Mouse (Mus musculus): Measurements from ENCODE around the gene Lmod2. TPM values are rescaled to one million over a fixed set of nuclear protein-coding genes. Genes with fewer than 3 reads are reported as not detected.

Gene Lmod2
- polyA plus RNA-seq, 1 experiment = not detected

GRCm38 (mm10) chr6:24647103-24647691, 49.6 kb downstream of the Lmod2 start:
- TF ChIP-seq CTCF (IDR thresholded peaks at IDR 0.05; ENCODE audit: extremely low read depth, insufficient read depth, low read length) (no peak), POLR2A (IDR thresholded peaks at IDR 0.05; ENCODE audit: extremely low read depth, insufficient read depth, low read length) (no peak)
- Histone ChIP-seq H3K4me1 (ENCODE audit: control insufficient read depth, insufficient read depth, low read length) (peaks cover 5% of the 10 kb centered on the region), H3K4me3 (ENCODE audit: insufficient read depth, low read length) (no peak overlapping the region), H3K27ac (ENCODE audit: insufficient read depth, low read length) (no peak overlapping the region)

- Histone ChIP-seq H3K27ac (ENCODE audit: insufficient read depth, low read length) (no peak overlapping the region), H3K4me1 (ENCODE audit: control insufficient read depth, insufficient read depth, low read length) (peaks cover 5% of the 10 kb centered on the region), H3K4me3 (ENCODE audit: insufficient read depth, low read length) (no peak overlapping the region)
- no peak for TF ChIP-seq CTCF (IDR thresholded peaks at IDR 0.05; ENCODE audit: extremely low read depth, insufficient read depth, low read length)
- no peak for TF ChIP-seq POLR2A (IDR thresholded peaks at IDR 0.05; ENCODE audit: extremely low read depth, insufficient read depth, low read length)
Measured at GRCm38 (mm10) chr6:24648403-24648802, 50.8 kb downstream of the Lmod2 start.

GRCm38 (mm10) chr6:24650719-24651118, 53.2 kb downstream of the Lmod2 start:
- H3K27ac ChIP-seq (ENCODE audit: insufficient read depth, low read length) = no peak overlapping the region
- no peak for TF ChIP-seq POLR2A (IDR thresholded peaks at IDR 0.05; ENCODE audit: extremely low read depth, insufficient read depth, low read length)
- no peak for TF ChIP-seq CTCF (IDR thresholded peaks at IDR 0.05; ENCODE audit: extremely low read depth, insufficient read depth, low read length)

GRCm38 (mm10) chr6:24651538-24651937, 54.0 kb downstream of the Lmod2 start:
- TF ChIP-seq POLR2A (IDR thresholded peaks at IDR 0.05; ENCODE audit: extremely low read depth, insufficient read depth, low read length) (no peak), CTCF (IDR thresholded peaks at IDR 0.05; ENCODE audit: extremely low read depth, insufficient read depth, low read length) (no peak)
- no peak overlapping the region for H3K27ac ChIP-seq (ENCODE audit: insufficient read depth, low read length)
- no peak overlapping the region for H3K4me3 ChIP-seq (ENCODE audit: insufficient read depth, low read length)
- H3K4me1 ChIP-seq (ENCODE audit: control insufficient read depth, insufficient read depth, low read length) = peaks cover 6% of the 10 kb centered on the region

More at GRCm38 (mm10) chr6:24650719-24651118, 53.2 kb downstream of the Lmod2 start:
- Histone ChIP-seq H3K4me3 (ENCODE audit: insufficient read depth, low read length) (no peak overlapping the region), H3K4me1 (ENCODE audit: control insufficient read depth, insufficient read depth, low read length) (peaks cover 5% of the 10 kb centered on the region)

Other genes with a start within 250 kb of the Lmod2 start
- 0.74 and 0.98 TPM in 2 replicates for gene Iqub, start 82.7 kb upstream of the Lmod2 start, polyA plus RNA-seq (2012; rRNA removed)
- gene Ndufa5, start 69.7 kb upstream of the Lmod2 start, polyA plus RNA-seq (2012; rRNA removed) = 92.3 and 96.3 TPM in 2 replicates
- 0.04 TPM in 2 replicates for gene Asb15, start 69.6 kb upstream of the Lmod2 start, polyA plus RNA-seq (2012; rRNA removed)
- gene Wasl, start 67.2 kb downstream of the Lmod2 start, polyA plus RNA-seq (2012; rRNA removed) = 56.4 and 58.5 TPM in 2 replicates
- not detected in 2 replicates for gene Hyal6, start 135.5 kb downstream of the Lmod2 start, polyA plus RNA-seq (2012; rRNA removed)
- not detected in 2 replicates for gene Hyal4, start 150.6 kb downstream of the Lmod2 start, polyA plus RNA-seq (2012; rRNA removed)
- not detected in 2 replicates for gene Spam1, start 193.4 kb downstream of the Lmod2 start, polyA plus RNA-seq (2012; rRNA removed)

All from cortical plate, adult 2 months (tissue).